Mouse (Mus musculus): ENCODE measurements around the gene Cbr1. TPM values are rescaled to one million over a fixed set of nuclear protein-coding genes. Genes with fewer than 3 reads are reported as not detected.

The Cbr1 gene
- polyA plus RNA-seq, 1 experiment from 2014 or later: 148 TPM

DNA sequence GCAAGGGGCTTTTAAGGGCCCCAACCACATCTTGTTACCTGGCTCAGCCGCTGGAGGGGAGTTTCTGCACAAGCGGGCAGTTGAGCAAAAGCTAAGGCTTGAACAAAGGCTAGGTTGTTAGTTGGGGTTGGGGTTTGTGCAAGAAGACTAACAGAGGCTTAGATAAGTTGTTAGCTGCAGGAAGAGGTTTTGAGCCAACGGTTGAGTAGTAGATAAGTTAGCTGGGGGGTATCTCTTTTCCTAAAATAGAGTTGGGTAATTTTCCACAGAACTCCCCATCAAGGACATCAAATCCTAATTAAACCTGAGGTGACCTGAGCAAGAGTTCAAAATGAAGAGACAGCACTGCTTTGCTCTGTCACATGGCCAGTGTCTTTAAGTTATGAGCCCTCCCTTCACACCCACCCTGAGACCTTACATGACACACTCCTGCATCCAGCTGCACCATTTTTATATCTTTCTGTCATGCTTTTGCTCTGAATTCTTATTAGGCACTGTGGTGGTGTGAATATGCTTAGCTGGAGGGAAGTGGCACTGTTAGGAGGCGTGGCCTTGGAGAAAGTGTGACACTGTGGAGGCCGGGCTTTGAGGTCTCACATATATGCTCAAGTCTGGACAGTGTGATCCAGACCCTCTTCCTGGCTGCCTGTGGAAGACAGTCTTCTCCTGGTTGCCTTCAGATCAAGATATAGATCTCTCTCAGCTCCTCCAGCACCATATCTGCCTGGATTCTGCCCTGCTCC is 43.0 kb downstream of the Cbr1 start:
- no peak overlapping the region for H3K9ac ChIP-seq (replicated peaks)
- H3K27ac ChIP-seq (replicated peaks): no peak overlapping the region
- no peaks in the 10 kb centered on the region for H3K9me3 ChIP-seq
- WGBS: 83% methylated on average over 5 of the region's 5 CpGs
- no peaks in the 10 kb centered on the region for H3K36me3 ChIP-seq
- H3K4me3 ChIP-seq: no peak overlapping the region
- no peak overlapping the region for H3K4me2 ChIP-seq (replicated peaks)
- no peaks in the 10 kb centered on the region for H3K27me3 ChIP-seq
- ATAC-seq (replicated peaks): no peak
- H3K4me1 ChIP-seq: no peaks in the 10 kb centered on the region

Other genes starting within 250 kb of the Cbr1 start
- gene Setd4, start 1.8 kb upstream of the Cbr1 start, polyA plus RNA-seq (2015; fragmentation: Nextera tagmentation; extraction: Ambion mirVana): 15.5 and 20.2 TPM in 2 replicates
- gene Gm5678, start 22.2 kb downstream of the Cbr1 start, polyA plus RNA-seq (2015; fragmentation: Nextera tagmentation; extraction: Ambion mirVana): not detected in 2 replicates
- gene Cbr3, start 77.4 kb downstream of the Cbr1 start, polyA plus RNA-seq (2015; fragmentation: Nextera tagmentation; extraction: Ambion mirVana): 1.4 and 1.6 TPM in 2 replicates
- gene Dop1b, start 106.1 kb downstream of the Cbr1 start, polyA plus RNA-seq (2015; fragmentation: Nextera tagmentation; extraction: Ambion mirVana): 26.2 and 27.3 TPM in 2 replicates
- gene Morc3, start 226.3 kb downstream of the Cbr1 start, polyA plus RNA-seq (2015; fragmentation: Nextera tagmentation; extraction: Ambion mirVana): 36.3 and 41.5 TPM in 2 replicates

Measured in forebrain, embryonic 15.5 days (tissue).